Mouse (Mus musculus) layer of hippocampus, postnatal 36 days (tissue): ENCODE results near the gene Mcoln2. TPM values are rescaled to one million over a fixed set of nuclear protein-coding genes. Genes with fewer than 3 reads are reported as not detected.

Experiments used
- DNase-seq, 2 experiments: peaks; one replicate each; pipeline ENCODE4 v3.0.0; 2022
- total RNA-seq, 2 experiments: library from RNA; stranded (reverse); gene quantifications; 2 replicates each; pipeline ENCODE4 v1.2.3; 2021

Mcoln2 gene
- total RNA-seq, 2 experiments from 2014 or later = not detected

- no peak for DNase-seq
These were observed 79.1 kb downstream of the Mcoln2 start for GRCm38 (mm10) chr3:146228559-146229310.

- no peak for DNase-seq
These were observed 83.1 kb downstream of the Mcoln2 start for GRCm38 (mm10) chr3:146232708-146233107.

- DNase-seq = no peak
These were observed 84.1 kb downstream of the Mcoln2 start for GRCm38 (mm10) chr3:146233741-146234140.

DNA sequence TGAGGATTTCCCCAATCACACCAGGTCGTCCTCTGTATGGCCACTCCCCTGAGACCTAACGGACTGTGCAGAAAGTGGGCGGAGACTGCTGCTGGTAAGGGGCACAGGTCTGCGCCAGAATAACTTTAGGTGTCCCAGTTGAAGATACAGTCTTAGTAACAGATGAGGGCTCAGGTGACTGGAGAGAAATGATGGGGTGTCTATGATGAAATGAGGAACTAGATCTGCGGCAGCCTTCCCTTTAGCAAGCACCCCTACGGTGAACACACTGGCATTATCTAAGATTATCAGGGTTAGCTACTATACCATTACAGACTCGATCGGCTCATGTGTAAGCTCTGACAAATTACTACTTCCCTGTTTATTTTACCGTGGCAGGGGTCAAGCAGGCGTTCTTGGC is 84.9 kb downstream of the Mcoln2 start:
- DNase-seq = no peak

GRCm38 (mm10) chr3:146236280-146236679 is 86.6 kb downstream of the Mcoln2 start:
- DNase-seq = no peak

- DNase-seq = no peak
These were observed 88.0 kb downstream of the Mcoln2 start for GRCm38 (mm10) chr3:146237676-146238075.

DNA sequence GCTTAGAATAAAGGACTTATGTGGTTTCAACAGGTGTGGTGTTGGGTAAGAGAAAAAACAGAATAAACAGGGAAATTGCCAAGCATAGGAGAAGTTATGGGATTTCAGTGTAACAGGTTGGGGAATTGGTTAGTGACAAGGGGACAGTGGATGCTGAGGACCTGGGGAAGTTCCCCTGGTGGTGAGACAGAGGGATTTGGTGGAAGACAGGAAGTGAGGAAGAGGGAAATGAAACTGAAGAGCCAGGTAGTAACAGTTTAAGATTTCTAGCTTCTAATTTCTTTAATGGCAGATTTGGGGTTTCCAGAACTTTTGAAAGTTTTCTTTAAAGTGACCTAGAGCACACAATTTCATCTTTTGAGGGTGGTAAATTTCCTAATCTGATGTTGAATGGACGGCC is 95.0 kb downstream of the Mcoln2 start:
- DNase-seq = no peak

Other genes starting within 250 kb of the Mcoln2 start
- 10 to 100 TPM; 12.0 to 12.8 TPM for gene Bcl10, start 227.0 kb upstream of the Mcoln2 start, total RNA-seq
- gene 2410004B18Rik, start 211.8 kb upstream of the Mcoln2 start, total RNA-seq = 10 to 100 TPM; 43.9 to 44.7 TPM
- gene Syde2, start 162.0 kb upstream of the Mcoln2 start, total RNA-seq = 1 to 10 TPM; 3.6 to 4.0 TPM
- under 1 TPM; 0.60 to 0.99 TPM for gene Wdr63, start 41.7 kb upstream of the Mcoln2 start, total RNA-seq
- gene Mcoln3, start 32.4 kb upstream of the Mcoln2 start, total RNA-seq = not detected
- under 1 TPM; 0.46 to 0.57 TPM for gene Lpar3, start 71.1 kb downstream of the Mcoln2 start, total RNA-seq